Mouse (Mus musculus): ENCODE measurements at regions not wholly inside any gene's neighbourhood (a gene's known extent, or its start where the extent isn't known, plus 50 kb on each side); places are given as distances from the start of the nearest gene placed in this dataset.

- Histone ChIP-seq H3K27ac (replicated peaks) (no peak overlapping the region), H3K36me3 (no peaks in the 10 kb centered on the region), H3K4me1 (replicated peaks) (no peaks in the 10 kb centered on the region), H3K27me3 (no peaks in the 10 kb centered on the region), H3K4me2 (no peak overlapping the region), H3K4me3 (no peak overlapping the region), H3K9ac (no peak overlapping the region), H3K9me3 (no peaks in the 10 kb centered on the region)
- 98% methylated on average over 3 of the region's 3 CpGs for WGBS
- ATAC-seq (ENCODE audit: low FRiP score, low read depth): no peak
Measured at GRCm38 (mm10) chr8:41472233-41472632, 55.4 kb upstream of the Frg1 start.
